Mouse (Mus musculus) cerebellum, postnatal 25 days (tissue): Measurements from ENCODE around the gene Tent4b.

ENCODE experiments used
- DNase-seq, 2 experiments: peaks; one replicate each; pipeline ENCODE4 v3.0.0; 2021; ENCODE audit warnings: mixed read lengths in 2 of 2

Tent4b gene

GRCm38 (mm10) chr8:88228800-88229199, 29.8 kb downstream of the Tent4b start:
- DNase-seq = no peak

GRCm38 (mm10) chr8:88236666-88237065, 37.7 kb downstream of the Tent4b start:
- no peak for DNase-seq

- no peak for DNase-seq
Observed at GRCm38 (mm10) chr8:88237606-88238005, 38.6 kb downstream of the Tent4b start.

DNA sequence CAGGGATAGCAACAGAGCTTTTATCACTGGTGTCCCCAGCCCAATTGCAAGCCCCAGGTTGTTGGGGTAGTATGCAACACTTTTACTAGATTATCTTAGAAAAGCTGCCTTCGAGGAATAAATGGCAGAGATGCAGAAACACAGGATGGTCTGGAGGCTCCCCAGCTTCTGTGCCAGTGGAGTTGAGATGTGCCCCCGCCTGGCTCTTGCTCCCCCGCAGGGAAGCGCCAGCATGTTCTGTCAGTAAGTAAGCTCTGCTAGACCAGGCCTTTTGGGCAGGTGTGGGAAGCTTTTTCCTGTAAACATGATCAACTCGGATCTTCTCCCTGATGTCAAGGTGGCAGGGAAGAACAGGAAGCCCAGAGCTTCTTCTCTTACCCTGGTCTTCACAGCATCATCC, 40.3 kb downstream of the Tent4b start:
- peak in 1 of 2 experiments; percentile 28 for DNase-seq

- DNase-seq = no peak
Observed at GRCm38 (mm10) chr8:88241871-88242270, 42.9 kb downstream of the Tent4b start.

- DNase-seq = peak; percentile 71 to 79
Observed at GRCm38 (mm10) chr8:88244298-88244697, 45.3 kb downstream of the Tent4b start.

GRCm38 (mm10) chr8:88252791-88253190, 53.8 kb downstream of the Tent4b start:
- DNase-seq = peak; percentile 33 to 63

DNA sequence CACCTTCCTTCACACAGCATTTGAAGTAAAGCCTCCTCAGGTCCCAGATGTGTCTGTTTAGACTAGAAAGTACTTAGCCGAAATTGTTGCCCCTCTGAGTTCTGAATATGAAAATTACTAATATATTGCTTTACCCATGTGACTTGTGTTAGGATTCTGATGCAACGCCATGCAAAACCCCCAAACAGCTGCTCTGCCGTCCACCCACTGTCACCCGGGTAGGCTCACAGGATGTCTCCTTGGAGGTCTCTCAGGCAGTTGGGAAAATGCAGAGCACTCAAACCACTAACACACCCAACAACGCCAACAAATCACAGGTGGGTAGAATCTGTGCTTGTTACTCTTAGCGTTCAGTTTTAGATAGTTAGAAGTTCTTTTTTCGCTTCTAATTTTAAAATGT, 55.9 kb downstream of the Tent4b start:
- DNase-seq = no peak

- no peak for DNase-seq
Observed at GRCm38 (mm10) chr8:88258024-88258423, 59.0 kb downstream of the Tent4b start.

GRCm38 (mm10) chr8:88258544-88258943, 59.5 kb downstream of the Tent4b start:
- no peak for DNase-seq

DNA sequence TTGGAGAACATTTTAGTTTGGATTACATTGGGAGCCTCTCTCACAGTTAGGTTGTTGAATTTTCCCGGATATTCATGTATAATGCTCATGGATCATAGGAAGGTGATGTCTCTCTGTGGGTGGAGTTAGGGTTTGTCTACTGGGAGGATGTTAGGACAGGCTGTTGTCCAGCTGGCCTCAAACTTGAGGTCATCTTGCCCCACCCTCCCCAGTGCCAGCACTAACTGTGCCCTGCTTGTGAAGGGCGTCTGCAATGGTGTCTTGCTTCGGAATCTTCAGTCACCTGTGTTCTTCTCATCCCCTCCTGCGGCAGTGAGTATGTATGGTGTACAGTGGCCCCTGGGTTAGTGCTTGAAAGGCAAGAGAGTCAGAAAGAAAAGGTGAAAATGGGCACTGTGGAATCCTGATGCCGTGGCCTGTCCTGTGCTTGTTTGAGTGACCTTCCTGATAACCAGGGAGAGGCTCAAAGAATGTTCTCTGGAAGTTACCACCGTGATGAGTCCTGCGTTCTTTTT, 61.5 kb downstream of the Tent4b start:
- DNase-seq = no peak

GRCm38 (mm10) chr8:88262831-88263635, 64.0 kb downstream of the Tent4b start:
- no peak for DNase-seq

DNA sequence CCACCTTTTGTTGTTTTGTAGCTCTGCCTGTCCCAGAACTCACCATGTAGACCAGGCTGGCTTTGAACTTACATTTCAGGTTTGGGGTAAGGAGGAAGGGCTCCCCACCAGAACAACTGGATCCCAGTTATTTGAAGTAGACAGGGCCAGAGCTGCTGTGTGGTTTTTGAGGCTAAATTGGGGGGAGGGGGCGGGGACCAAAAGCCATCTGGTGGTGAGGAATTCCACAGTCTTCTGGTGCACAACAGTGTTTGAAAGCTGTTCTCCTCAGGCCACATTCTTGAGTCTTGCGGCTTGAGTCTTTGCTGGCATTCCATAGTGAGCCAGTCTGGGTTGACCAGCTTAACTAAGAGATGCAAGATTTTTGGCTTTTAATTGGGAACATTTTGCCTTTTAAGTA, 66.5 kb downstream of the Tent4b start:
- no peak for DNase-seq

DNA sequence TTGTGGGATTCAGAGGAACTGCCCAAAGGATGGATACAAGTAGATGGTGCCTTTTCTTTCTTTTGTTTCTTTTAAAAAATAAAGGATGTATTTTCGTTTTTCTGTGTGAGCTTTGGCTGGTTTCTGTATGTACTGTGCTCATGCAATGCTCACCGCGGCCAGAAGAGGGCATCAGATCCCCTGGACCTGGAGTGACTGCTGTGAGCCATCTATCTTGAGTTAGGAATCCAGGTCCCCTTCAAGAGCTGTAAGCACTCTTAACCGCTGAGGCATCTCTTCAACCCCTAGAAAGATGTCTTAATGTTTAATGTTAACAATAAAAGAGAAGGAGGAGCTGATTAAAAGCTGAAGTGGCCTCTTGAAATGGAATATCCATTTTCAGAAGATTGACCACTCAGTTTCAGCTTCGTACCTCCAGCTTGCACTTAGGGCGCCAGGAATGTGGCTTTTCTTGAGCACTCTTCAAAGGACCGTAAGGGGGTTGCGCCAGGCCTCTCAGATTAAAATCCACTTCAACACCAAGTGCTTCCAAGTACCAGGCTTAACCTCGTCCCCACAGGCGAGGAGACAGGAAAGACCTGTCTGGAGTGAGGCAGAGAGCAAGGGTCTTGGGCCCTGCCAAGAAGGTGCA, 67.3 kb downstream of the Tent4b start:
- DNase-seq = peak; percentile 84 to 90

- no peak for DNase-seq
Observed at GRCm38 (mm10) chr8:88266801-88267403, 67.9 kb downstream of the Tent4b start.

DNA sequence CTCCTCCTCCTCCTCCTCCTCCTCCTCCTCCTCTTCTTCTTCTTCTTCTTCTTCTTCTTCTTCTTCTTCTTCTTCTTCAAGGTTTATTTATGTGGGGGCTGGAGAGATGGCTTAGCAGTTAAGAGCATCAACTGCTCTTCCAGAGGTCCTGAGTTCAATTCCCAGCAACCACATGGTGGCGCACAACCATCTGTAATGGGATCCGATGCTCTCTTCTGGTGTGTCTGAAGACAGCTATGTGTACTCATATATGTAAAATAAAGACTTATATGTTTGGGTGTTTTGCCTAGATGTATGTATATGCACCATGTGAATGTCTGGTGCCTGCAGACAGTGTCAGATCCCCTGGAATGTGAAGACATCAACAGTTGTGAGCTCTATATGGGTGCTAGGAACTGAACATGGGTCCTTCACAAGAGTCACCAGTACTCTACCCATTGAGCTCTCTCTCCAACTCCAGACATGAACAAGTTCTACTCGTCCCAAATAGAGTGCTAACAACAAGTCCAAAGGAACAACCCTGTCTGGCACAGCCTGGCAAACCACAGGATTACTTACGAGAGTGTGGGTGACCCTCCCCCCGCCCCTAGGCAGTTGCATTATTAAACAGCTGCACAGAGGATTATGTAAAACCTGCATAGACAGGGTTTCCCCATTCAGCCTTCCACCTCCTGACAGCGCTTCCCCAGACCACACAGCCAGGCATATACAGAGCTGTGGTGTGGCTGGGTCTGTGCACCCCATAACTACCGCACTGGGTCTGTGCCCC, 70.3 kb downstream of the Tent4b start:
- peak in 1 of 2 experiments; percentile 25 for DNase-seq

- DNase-seq = no peak
Observed at GRCm38 (mm10) chr8:88270086-88270485, 71.1 kb downstream of the Tent4b start.

- DNase-seq = peak; percentile 69 to 83
Observed at GRCm38 (mm10) chr8:88272231-88273050, 73.4 kb downstream of the Tent4b start, which contains the start of gene Adcy7. TSS of gene Adcy7 (plus strand) at chr8:88272403.

- DNase-seq = no peak
Observed at GRCm38 (mm10) chr8:88273051-88273430, 74.0 kb downstream of the Tent4b start.

DNA sequence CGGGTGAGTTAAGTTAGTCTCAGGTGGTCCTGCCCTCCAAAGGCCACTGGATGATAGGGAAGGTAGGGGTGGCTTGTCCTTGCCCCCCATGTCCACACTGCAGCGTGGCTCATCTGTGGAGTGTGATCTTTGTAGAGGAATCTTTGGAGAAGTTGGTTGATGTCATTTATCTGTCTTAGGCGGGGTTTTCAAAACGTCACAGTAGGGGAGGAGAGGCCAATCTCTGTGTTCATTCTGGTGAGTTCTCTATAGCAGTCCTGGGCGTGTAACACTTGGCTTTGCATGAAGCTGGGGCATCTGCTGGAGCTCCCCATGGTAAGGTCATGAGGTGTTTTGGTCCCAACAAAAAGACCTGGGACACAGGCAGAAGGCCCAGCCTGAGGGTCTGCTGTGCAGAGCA, 75.1 kb downstream of the Tent4b start:
- DNase-seq = no peak

DNA sequence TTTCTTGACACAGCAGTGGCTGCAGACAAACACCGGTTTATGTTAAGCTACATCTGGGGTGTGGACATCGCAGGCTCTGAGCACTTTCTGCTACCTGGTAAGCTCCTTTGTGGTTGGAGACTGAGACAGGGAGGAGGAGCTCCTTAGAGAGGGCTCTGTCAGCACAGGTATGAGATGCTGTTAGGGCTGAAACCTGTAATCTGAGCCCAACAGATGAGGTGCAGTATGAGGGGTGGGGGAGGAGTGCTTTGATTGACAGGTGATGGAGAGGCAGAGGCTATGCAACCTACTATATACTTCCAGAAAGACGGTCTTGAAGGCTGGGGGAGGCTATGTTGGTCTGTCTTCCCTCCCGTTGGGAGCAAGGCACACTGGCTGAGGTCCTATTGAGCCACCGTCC, 80.2 kb downstream of the Tent4b start:
- no peak for DNase-seq

- no peak for DNase-seq
Observed at GRCm38 (mm10) chr8:88279670-88280069, 80.7 kb downstream of the Tent4b start.
